In the genomic region with DNA sequence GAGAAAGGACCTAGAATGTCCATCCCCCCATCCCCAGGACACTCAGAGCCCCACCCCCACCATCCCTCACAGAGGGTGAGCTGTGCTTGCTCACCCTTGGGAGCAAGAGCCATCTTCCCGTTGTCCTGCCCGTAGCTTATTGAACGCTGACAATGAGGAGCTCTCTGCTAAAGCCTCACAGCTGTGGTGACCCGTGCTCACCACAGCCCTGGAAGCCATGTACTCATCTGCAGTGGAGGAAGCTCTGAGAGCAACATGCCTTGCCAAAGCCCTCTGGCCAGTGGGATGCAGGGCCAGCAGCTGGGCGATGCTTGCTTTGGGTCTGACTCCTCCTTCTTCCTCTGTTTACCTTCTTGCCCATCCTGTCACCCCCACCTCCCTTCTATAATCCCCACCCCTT, we compare ENCODE assay signal across 28 mouse cellular contexts. TPM values are rescaled to one million over a fixed set of nuclear protein-coding genes. Genes with fewer than 3 reads are reported as not detected.
DNase-seq lines count a peak whose midpoint lies in the region; ATAC-seq lines count a peak whose summit lies in the region.
"Had no signal": no experiment of that assay in that cellular context is flagged by ENCODE, and none has a peak within 500 bp of the region (broad histone marks: within the 10 kb centered on the region; RNA-seq: fewer than 3 reads in every experiment).

No protein-coding gene starts in this region.

- 46% methylated on average over 5 of the region's 5 CpGs for WGBS in lung, embryonic 16.5 days
- WGBS in midbrain, embryonic 16.5 days, result 68% methylated on average over 5 of the region's 5 CpGs

- no peak overlapping the region for H3K4me3 ChIP-seq in lung, embryonic 16.5 days (ENCODE audit: low read length)
- no peak overlapping the region for H3K4me3 ChIP-seq in midbrain, embryonic 16.5 days (ENCODE audit: low read depth, low read length)
- H3K4me3 ChIP-seq: embryonic facial prominence, embryonic 12.5 days; erythroblast, embryonic 14.5 days; forebrain, embryonic 10.5 days; forebrain, embryonic 12.5 days had no signal

- H3K4me1 ChIP-seq in lung, embryonic 16.5 days (replicated peaks; ENCODE audit: control insufficient read depth, insufficient read depth, low read length), result peaks cover 4% of the 10 kb centered on the region; the same call in 1 of the 2 replicates
- H3K4me1 ChIP-seq in midbrain, embryonic 16.5 days (ENCODE audit: control insufficient read depth, insufficient read depth, low read length), result no peaks in the 10 kb centered on the region
- H3K4me1 ChIP-seq: embryonic facial prominence, embryonic 12.5 days; forebrain, embryonic 12.5 days had no signal

- H3K27ac ChIP-seq in lung, embryonic 16.5 days (ENCODE audit: low read length), result no peak overlapping the region
- no peak overlapping the region for H3K27ac ChIP-seq in midbrain, embryonic 16.5 days (ENCODE audit: low read length)
- H3K27ac ChIP-seq: embryonic facial prominence, embryonic 12.5 days; forebrain, embryonic 10.5 days; forebrain, embryonic 12.5 days had no signal

- H3K36me3 ChIP-seq in lung, embryonic 16.5 days (ENCODE audit: control insufficient read depth, insufficient read depth, low read length), result no peaks in the 10 kb centered on the region
- H3K36me3 ChIP-seq in midbrain, embryonic 16.5 days (ENCODE audit: control insufficient read depth, insufficient read depth, low read length), result no peaks in the 10 kb centered on the region
- H3K36me3 ChIP-seq: embryonic facial prominence, embryonic 12.5 days; forebrain, embryonic 10.5 days; forebrain, embryonic 12.5 days; G1E had no signal

- no peaks in the 10 kb centered on the region for H3K9me3 ChIP-seq in lung, embryonic 16.5 days (ENCODE audit: control insufficient read depth, low read length)
- H3K9me3 ChIP-seq in midbrain, embryonic 16.5 days (replicated peaks; ENCODE audit: control insufficient read depth, low read length, poor library complexity, severe bottlenecking), result no peaks in the 10 kb centered on the region
- H3K9me3 ChIP-seq: embryonic facial prominence, embryonic 12.5 days; forebrain, embryonic 10.5 days; forebrain, embryonic 12.5 days; G1E had no signal

- no peak overlapping the region for H3K4me2 ChIP-seq in lung, embryonic 16.5 days (ENCODE audit: low read depth, low read length)
- H3K4me2 ChIP-seq in midbrain, embryonic 16.5 days (ENCODE audit: low read length), result no peak overlapping the region
- H3K4me2 ChIP-seq: embryonic facial prominence, embryonic 12.5 days; forebrain, embryonic 12.5 days had no signal

- ATAC-seq in lung, embryonic 16.5 days (ENCODE audit: low read depth), result peak; percentile 52; the same call in 1 of the 2 replicates
- ATAC-seq in midbrain, embryonic 16.5 days, result no peak
- ATAC-seq: activated CD4-positive, CD25-positive, alpha-beta regulatory T cell, adult 4 months; CD4-positive, CD25-positive, alpha-beta regulatory T cell, adult 4 months; forebrain, embryonic 14.5 days; forebrain, embryonic 16.5 days; Patski had no signal

- H3K27me3 ChIP-seq in lung, embryonic 16.5 days (ENCODE audit: control insufficient read depth, insufficient read depth, low read depth, low read length), result no peaks in the 10 kb centered on the region
- no peaks in the 10 kb centered on the region for H3K27me3 ChIP-seq in midbrain, embryonic 16.5 days (ENCODE audit: control insufficient read depth, insufficient read depth, low read depth, low read length)
- H3K27me3 ChIP-seq: CH12.LX; embryonic facial prominence, embryonic 12.5 days; forebrain, embryonic 12.5 days; Patski had no signal

- DNase-seq in heart, adult 11 months, result peak; percentile 81
- no peak for DNase-seq in heart, adult 8-10 months (ENCODE audit: low spot score)
- no peak for DNase-seq in lung, postnatal 25 days (ENCODE audit: low spot score)
- DNase-seq in testis, postnatal 10 days (ENCODE audit: low spot score), result peak; percentile 41
- DNase-seq in testis, postnatal 14 days (ENCODE audit: low spot score), result no peak
- DNase-seq: adrenal gland, postnatal 10 days; adrenal gland, postnatal 25 days; B cell, adult 2 months; cerebellum, adult 11 months; cerebellum, adult 18-20 months; cerebellum, adult 8-10 months; cerebellum, adult 9-11 months; cerebellum, postnatal 14 days; cerebellum, postnatal 36 days; embryo, embryonic 11 days had no signal

- no peak overlapping the region for H3K9ac ChIP-seq in lung, embryonic 16.5 days (ENCODE audit: low read length)
- no peak overlapping the region for H3K9ac ChIP-seq in midbrain, embryonic 16.5 days (ENCODE audit: low read depth, low read length)
- H3K9ac ChIP-seq: embryonic facial prominence, embryonic 12.5 days; forebrain, embryonic 12.5 days had no signal

RNA-seq across cellular contexts. Expression of a gene that starts 53.8 kb away (rescaled TPM):
- 1 to 10 TPM; 1.9 to 4.1 (median 2.9) TPM for total RNA-seq in heart, adult 8-10 months (2022)
- 53.1 and 54.1 TPM in 2 replicates for polyA plus RNA-seq in lung, embryonic 16.5 days (2015; fragmentation: Nextera tagmentation; extraction: Ambion mirVana)
- 15.9 and 16.3 TPM in 2 replicates for polyA plus RNA-seq in midbrain, embryonic 16.5 days (2015; fragmentation: Nextera tagmentation; extraction: Ambion mirVana)
- total RNA-seq: CH12.LX had no signal
- polyA plus RNA-seq: activated CD4-positive, CD25-positive, alpha-beta regulatory T cell, adult 4 months; erythroblast, embryonic 14.5 days; G1E had no signal

Comparison
In these comparisons a context has a peak if more than half of its experiments do, and no peak if none do; other contexts are left out.
1. DNase-seq: peak in heart, adult 11 months (single experiment) and testis, postnatal 10 days (single experiment); none in heart, adult 8-10 months (single experiment), lung, postnatal 25 days (single experiment) and testis, postnatal 14 days (single experiment).